Mouse (Mus musculus) MEL (cell line): ENCODE measurements around the gene Kdm5b.

Experiments
- RAD21 ChIP-seq: IDR thresholded peaks from 2 replicates; pipeline ENCODE4 v1.6.1; 2011; ENCODE audit warnings: mild to moderate bottlenecking, low read depth, low read length, improper control_type of control experiment
- TAL1 ChIP-seq: IDR thresholded peaks from 2 replicates; pipeline ENCODE4 v1.6.1; 2012; ENCODE audit warnings: mild to moderate bottlenecking, inconsistent platforms, low read length, moderate library complexity, mixed read lengths

DNA sequence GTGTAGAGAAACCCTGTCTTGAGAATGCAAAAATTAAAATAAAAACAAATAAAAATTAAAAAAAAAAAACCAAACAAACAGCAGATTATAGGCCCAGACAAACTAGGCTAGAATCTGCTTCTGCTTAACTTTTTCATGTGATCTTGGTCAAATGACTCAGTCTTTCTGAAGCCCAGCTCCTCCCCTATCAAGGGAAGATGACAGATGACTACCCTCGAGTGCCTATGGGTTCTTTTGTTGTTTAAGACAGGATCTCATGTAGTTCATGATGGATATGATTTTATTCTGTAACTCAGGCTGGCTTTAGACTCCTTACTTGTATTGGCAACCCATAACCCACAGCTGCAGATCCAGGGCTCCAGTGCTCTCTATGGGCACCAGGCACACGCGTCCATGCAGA is 8.1 kb upstream of the Kdm5b start:
- TF ChIP-seq RAD21: no peak
- no peak for TF ChIP-seq TAL1
